Mouse (Mus musculus) embryonic fibroblast, embryonic 13.5 days (primary cell): ENCODE measurements around the gene Olfr1329.

Experiments used
- CTCF ChIP-seq: IDR thresholded peaks from 2 replicates; pipeline ENCODE4 v1.5.1; 2011; ENCODE audit warnings: mild to moderate bottlenecking, control low read depth, low read length, moderate library complexity, borderline replicate concordance; ENCODE audit not compliant: insufficient read depth
- POLR2A ChIP-seq: IDR thresholded peaks from 2 replicates; pipeline ENCODE4 v1.6.1; 2011; ENCODE audit warnings: low read depth, mild to moderate bottlenecking, control low read depth, low read length, moderate library complexity

DNA sequence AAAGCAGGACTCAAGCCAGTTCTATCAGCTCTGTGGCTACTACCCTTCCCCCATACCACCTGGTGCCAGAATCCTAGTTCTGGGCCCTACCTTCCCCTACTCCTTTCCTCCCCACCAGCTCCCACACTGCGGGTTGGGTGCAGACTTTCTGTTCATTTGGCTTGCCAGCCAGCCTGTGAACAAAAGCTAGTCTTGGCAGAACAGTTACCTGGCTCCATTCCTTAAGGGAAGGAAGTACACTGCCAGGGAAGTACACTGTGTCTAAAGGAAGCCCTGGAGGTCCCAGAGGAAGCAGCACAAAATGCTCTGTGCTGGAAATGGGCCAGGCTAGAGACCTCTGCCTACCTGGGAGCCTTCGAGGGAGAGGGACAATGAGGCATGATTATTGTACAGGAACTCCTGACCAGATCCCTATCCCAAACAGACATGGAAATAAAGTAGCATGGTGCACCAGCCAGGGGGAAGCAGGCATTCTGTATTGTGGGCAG is 43.9 kb upstream of the Olfr1329 start, which contains the start of gene Lao1:
- TF ChIP-seq CTCF (no peak), POLR2A (no peak)
